Mouse (Mus musculus): ENCODE measurements around the gene Sigirr. TPM values are rescaled to one million over a fixed set of nuclear protein-coding genes. Genes with fewer than 3 reads are reported as not detected.

Sigirr gene
- polyA plus RNA-seq, 1 experiment from 2014 or later = 16.5 TPM

- no peak within 1 kb of the TSS for H3K9ac ChIP-seq
- no peak within 1 kb of the TSS for H3K4me3 ChIP-seq (replicated peaks)
- H3K27me3 ChIP-seq = peaks cover 67% of the 10 kb centered on the region
- H3K36me3 ChIP-seq = no peaks in the 10 kb centered on the region
- no peak within 1 kb of the TSS for H3K4me2 ChIP-seq
- 0 out of 2 replicates have a peak, but pooled peaks cover 5% of the 10 kb centered on the region for H3K4me1 ChIP-seq (replicated peaks)
- no peak within 1 kb of the TSS for H3K27ac ChIP-seq
- no peak for DNase-seq
- WGBS (ENCODE audit: insufficient replicate concordance) = 79% methylated on average over 15 of the region's 15 CpGs
- ATAC-seq (ENCODE audit: low read depth) = no peak
- H3K9me3 ChIP-seq (replicated peaks) = no peaks in the 10 kb centered on the region
These were observed 22.5 kb downstream of the Sigirr start, which contains the start of gene Pkp3 for GRCm38 (mm10) chr7:141077841-141078240. Gene Pkp3 (plus strand): TSS chr7:141078218.

GRCm38 (mm10) chr7:141073782-141074181 lies 26.6 kb downstream of the Sigirr start:
- Histone ChIP-seq H3K27me3 (peaks cover 76% of the 10 kb centered on the region), H3K4me3 (replicated peaks) (no peak overlapping the region), H3K4me1 (replicated peaks) (peaks cover 15% of the 10 kb centered on the region), H3K4me2 (no peak overlapping the region), H3K36me3 (no peaks in the 10 kb centered on the region), H3K9me3 (replicated peaks) (no peaks in the 10 kb centered on the region), H3K27ac (no peak overlapping the region), H3K9ac (no peak overlapping the region)
- 44% methylated on average over 4 of the region's 4 CpGs for WGBS (ENCODE audit: insufficient replicate concordance)
- DNase-seq = no peak
- no peak for ATAC-seq (ENCODE audit: low read depth)

GRCm38 (mm10) chr7:141072017-141072745 lies 28.2 kb downstream of the Sigirr start:
- Histone ChIP-seq H3K27me3 (peaks cover 78% of the 10 kb centered on the region), H3K4me1 (replicated peaks) (peaks cover 15% of the 10 kb centered on the region), H3K4me3 (replicated peaks) (no peak overlapping the region), H3K9ac (no peak overlapping the region), H3K27ac (no peak overlapping the region), H3K36me3 (no peaks in the 10 kb centered on the region), H3K9me3 (replicated peaks) (no peaks in the 10 kb centered on the region), H3K4me2 (no peak overlapping the region)
- DNase-seq = peak; percentile 41
- ATAC-seq (ENCODE audit: low read depth) = no peak
- 16% methylated on average over 23 of the region's 23 CpGs for WGBS (ENCODE audit: insufficient replicate concordance)

- H3K27me3 ChIP-seq = peaks cover 82% of the 10 kb centered on the region
- 0 out of 2 replicates have a peak overlapping the region, but pooled peaks have one; percentile 2 for H3K9ac ChIP-seq
- no peak overlapping the region for H3K27ac ChIP-seq
- H3K4me3 ChIP-seq (replicated peaks) = peak overlapping the region; percentile 33
- no peak for ATAC-seq (ENCODE audit: low read depth)
- H3K36me3 ChIP-seq = no peaks in the 10 kb centered on the region
- DNase-seq = peak; percentile 45
- H3K4me1 ChIP-seq (replicated peaks) = peaks cover 15% of the 10 kb centered on the region
- WGBS (ENCODE audit: insufficient replicate concordance) = 2% methylated on average over 51 of the region's 51 CpGs
- peak overlapping the region; percentile 59 for H3K4me2 ChIP-seq
- H3K9me3 ChIP-seq (replicated peaks) = no peaks in the 10 kb centered on the region
These were observed 30.1 kb downstream of the Sigirr start for GRCm38 (mm10) chr7:141070058-141070862.

- H3K4me1 ChIP-seq (replicated peaks) = peaks cover 33% of the 10 kb centered on the region
- no peak overlapping the region for H3K4me3 ChIP-seq (replicated peaks)
- H3K27ac ChIP-seq = no peak overlapping the region
- DNase-seq (no peak), ATAC-seq (ENCODE audit: low read depth) (no peak)
- H3K36me3 ChIP-seq = no peaks in the 10 kb centered on the region
- H3K4me2 ChIP-seq = no peak overlapping the region
- H3K27me3 ChIP-seq = peaks cover 77% of the 10 kb centered on the region
- no peak overlapping the region for H3K9ac ChIP-seq
- WGBS (ENCODE audit: insufficient replicate concordance) = 59% methylated on average over 19 of the region's 19 CpGs
- no peaks in the 10 kb centered on the region for H3K9me3 ChIP-seq (replicated peaks)
These were observed 32.0 kb downstream of the Sigirr start for GRCm38 (mm10) chr7:141068351-141068750.

GRCm38 (mm10) chr7:141064576-141064975 lies 35.8 kb downstream of the Sigirr start:
- H3K36me3 ChIP-seq = no peaks in the 10 kb centered on the region
- no peak for ATAC-seq (ENCODE audit: low read depth)
- peaks cover 48% of the 10 kb centered on the region for H3K4me1 ChIP-seq (replicated peaks)
- WGBS (ENCODE audit: insufficient replicate concordance) = 51% methylated on average over 7 of the region's 7 CpGs
- H3K27me3 ChIP-seq = peaks cover 81% of the 10 kb centered on the region
- H3K9ac ChIP-seq = no peak overlapping the region
- H3K9me3 ChIP-seq (replicated peaks) = no peaks in the 10 kb centered on the region
- no peak overlapping the region for H3K27ac ChIP-seq
- DNase-seq = no peak
- H3K4me3 ChIP-seq (replicated peaks) = no peak overlapping the region
- no peak overlapping the region for H3K4me2 ChIP-seq

GRCm38 (mm10) chr7:141064175-141064574 lies 36.2 kb downstream of the Sigirr start:
- no peak overlapping the region for H3K27ac ChIP-seq
- H3K4me2 ChIP-seq = no peak overlapping the region

GRCm38 (mm10) chr7:141063353-141063752 lies 37.0 kb downstream of the Sigirr start:
- WGBS (ENCODE audit: insufficient replicate concordance) = 71% methylated on average over 3 of the region's 3 CpGs
- ATAC-seq (ENCODE audit: low read depth) = no peak
- no peak overlapping the region for H3K27ac ChIP-seq

More at GRCm38 (mm10) chr7:141064175-141064574, 36.2 kb downstream of the Sigirr start:
- no peak overlapping the region for H3K9ac ChIP-seq
- DNase-seq (no peak), ATAC-seq (ENCODE audit: low read depth) (0 out of 2 replicates have a peak, but pooled peaks have one; percentile 13)
- 28% methylated on average over 7 of the region's 7 CpGs for WGBS (ENCODE audit: insufficient replicate concordance)
- no peaks in the 10 kb centered on the region for H3K9me3 ChIP-seq (replicated peaks)
- H3K4me3 ChIP-seq (replicated peaks) = no peak overlapping the region
- peaks cover 48% of the 10 kb centered on the region for H3K4me1 ChIP-seq (replicated peaks)
- no peaks in the 10 kb centered on the region for H3K36me3 ChIP-seq
- H3K27me3 ChIP-seq = peaks cover 82% of the 10 kb centered on the region

GRCm38 (mm10) chr7:141062525-141062924 lies 37.8 kb downstream of the Sigirr start:
- no peaks in the 10 kb centered on the region for H3K9me3 ChIP-seq (replicated peaks)
- no peak overlapping the region for H3K4me2 ChIP-seq
- 23% methylated on average over 7 of the region's 7 CpGs for WGBS (ENCODE audit: insufficient replicate concordance)
- H3K27ac ChIP-seq = no peak overlapping the region
- peaks cover 84% of the 10 kb centered on the region for H3K27me3 ChIP-seq
- H3K4me3 ChIP-seq (replicated peaks) = no peak overlapping the region
- peaks cover 48% of the 10 kb centered on the region for H3K4me1 ChIP-seq (replicated peaks)
- DNase-seq = no peak
- ATAC-seq (ENCODE audit: low read depth) = no peak
- no peaks in the 10 kb centered on the region for H3K36me3 ChIP-seq
- no peak overlapping the region for H3K9ac ChIP-seq

More at GRCm38 (mm10) chr7:141063353-141063752, 37.0 kb downstream of the Sigirr start:
- Histone ChIP-seq H3K4me3 (replicated peaks) (no peak overlapping the region), H3K4me2 (no peak overlapping the region), H3K9ac (no peak overlapping the region), H3K4me1 (replicated peaks) (peaks cover 48% of the 10 kb centered on the region), H3K36me3 (no peaks in the 10 kb centered on the region), H3K9me3 (replicated peaks) (no peaks in the 10 kb centered on the region), H3K27me3 (peaks cover 84% of the 10 kb centered on the region)
- no peak for DNase-seq

- 3% methylated on average over 37 of the region's 37 CpGs for WGBS (ENCODE audit: insufficient replicate concordance)
- no peak for ATAC-seq (ENCODE audit: low read depth)
- Histone ChIP-seq H3K4me2 (peak overlapping the region; percentile 80), H3K9me3 (replicated peaks) (no peaks in the 10 kb centered on the region), H3K4me1 (replicated peaks) (peaks cover 48% of the 10 kb centered on the region), H3K36me3 (no peaks in the 10 kb centered on the region), H3K27me3 (peaks cover 83% of the 10 kb centered on the region), H3K9ac (0 out of 2 replicates have a peak overlapping the region, but pooled peaks have one; percentile 22), H3K4me3 (replicated peaks) (peak overlapping the region; percentile 55), H3K27ac (no peak overlapping the region)
- DNase-seq = no peak
These were observed 39.1 kb downstream of the Sigirr start for GRCm38 (mm10) chr7:141061269-141061692.
